Mouse (Mus musculus) kidney, postnatal 14 days (tissue): Measurements from ENCODE around the gene Sprr2k.
"Not testable (repeated sequence)": the region's sequence is repeated elsewhere in the genome, so short reads cannot be mapped to it uniquely, and the experiment has no call there.

ENCODE experiments used
- DNase-seq: peaks from one replicate; pipeline ENCODE4 v3.0.0; 2022; ENCODE audit warnings: mixed read lengths

The Sprr2k gene

DNA sequence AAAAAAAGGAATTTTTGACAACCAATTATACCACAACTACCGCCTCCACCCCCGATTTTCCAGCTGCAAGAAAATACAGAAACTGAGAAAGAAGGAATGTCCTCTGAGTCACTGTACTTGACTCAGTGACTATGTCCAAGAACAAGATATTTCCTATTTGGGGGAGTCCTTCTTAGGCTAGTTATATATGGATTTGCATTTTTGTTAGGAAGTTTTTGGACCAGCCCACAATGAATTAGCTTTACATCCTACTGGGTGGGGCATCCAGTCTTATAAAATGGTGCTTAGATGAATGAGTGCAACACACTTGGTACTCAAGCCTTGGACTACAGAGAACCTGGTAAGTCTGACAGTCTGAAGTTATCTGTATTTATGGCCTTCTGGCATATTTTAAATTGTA, at the start of gene Sprr2k:
Gene Sprr2k, plus strand, starts transcription at position 301 of the 400 bp plus-strand sequence.
- DNase-seq: no peak

DNA sequence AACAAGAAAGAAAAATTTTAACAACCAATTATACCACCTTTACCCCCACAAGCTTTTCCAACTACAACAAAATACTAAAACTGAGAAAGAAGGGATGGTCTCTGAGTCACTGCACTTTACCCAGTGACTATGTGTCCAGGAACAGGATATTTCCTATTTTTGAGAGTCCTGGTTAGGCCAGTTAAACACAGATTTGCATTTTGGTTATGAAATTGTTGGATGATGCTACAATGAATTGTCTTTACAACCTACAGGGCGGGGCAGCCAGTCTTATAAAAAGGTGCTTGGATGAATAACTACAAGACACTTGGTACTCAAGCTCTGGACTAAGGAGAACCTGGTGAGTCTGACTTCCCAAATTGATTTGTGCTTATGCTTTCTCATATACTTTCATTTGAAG, 47.0 kb upstream of the Sprr2k start, which contains the start of gene Sprr2h:
Gene Sprr2h, plus strand, starts transcription at position 301 of the 400 bp plus-strand sequence.
- no peak for DNase-seq

GRCm38 (mm10) chr3:92394301-92394700, 38.1 kb upstream of the Sprr2k start:
- DNase-seq: no peak

GRCm38 (mm10) chr3:92407691-92408090, 24.7 kb upstream of the Sprr2k start, which contains the start of gene Sprr2i:
Sprr2i (plus strand) TSS chr3:92407991.
- no peak for DNase-seq

DNA sequence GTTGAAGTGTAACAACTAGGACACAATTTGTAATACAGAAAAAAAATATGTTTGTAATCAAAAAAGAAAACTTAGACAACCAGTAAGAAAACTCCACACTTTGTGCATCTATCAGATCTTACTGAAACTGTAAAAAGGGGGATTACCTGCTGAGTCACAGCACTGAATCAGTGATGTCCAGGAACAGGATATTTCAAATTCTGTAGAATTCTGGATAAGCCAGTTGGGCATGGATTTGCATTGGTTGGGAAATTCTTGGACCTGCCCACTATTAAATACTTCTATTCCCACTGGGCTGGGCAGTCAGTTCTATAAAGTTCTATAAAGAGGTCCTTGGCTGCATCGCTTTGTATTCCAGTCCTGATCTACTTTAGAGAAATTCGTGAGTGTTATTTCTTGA, 14.6 kb upstream of the Sprr2k start, which contains the start of gene Sprr2j-ps:
Gene Sprr2j-ps, plus strand, starts transcription at position 301 of the 400 bp plus-strand sequence.
- DNase-seq: no peak

- DNase-seq: no peak
Measured at GRCm38 (mm10) chr3:92429323-92429722, 3.1 kb upstream of the Sprr2k start, which contains the start of gene Gm9774. Gm9774 (minus strand) TSS chr3:92429423.

- DNase-seq: no peak
Measured at GRCm38 (mm10) chr3:92438689-92439088, 6.3 kb downstream of the Sprr2k start, which contains the start of gene Sprr1b. Sprr1b (minus strand) TSS chr3:92438789.

GRCm38 (mm10) chr3:92440177-92440576, 7.8 kb downstream of the Sprr2k start:
- no peak for DNase-seq

DNA sequence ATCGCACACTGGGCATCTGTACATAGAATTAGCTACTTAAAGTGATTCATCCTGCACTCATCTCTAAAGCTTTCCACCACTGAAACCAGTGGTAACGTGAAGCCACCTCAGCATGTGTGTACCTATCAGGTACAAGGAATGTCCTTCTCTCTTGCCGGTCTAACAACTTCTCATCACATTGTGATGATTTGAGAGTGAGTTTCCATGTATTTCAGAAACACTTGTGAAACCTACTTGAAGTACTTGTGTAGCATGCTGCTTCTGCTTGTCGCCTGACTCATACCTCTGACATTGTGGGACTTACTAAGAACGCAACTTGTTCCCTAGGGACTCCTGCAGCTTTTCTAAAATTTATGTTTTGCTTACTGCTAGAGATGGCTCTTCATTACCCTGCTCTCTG, 22.8 kb downstream of the Sprr2k start:
- DNase-seq: no peak

DNA sequence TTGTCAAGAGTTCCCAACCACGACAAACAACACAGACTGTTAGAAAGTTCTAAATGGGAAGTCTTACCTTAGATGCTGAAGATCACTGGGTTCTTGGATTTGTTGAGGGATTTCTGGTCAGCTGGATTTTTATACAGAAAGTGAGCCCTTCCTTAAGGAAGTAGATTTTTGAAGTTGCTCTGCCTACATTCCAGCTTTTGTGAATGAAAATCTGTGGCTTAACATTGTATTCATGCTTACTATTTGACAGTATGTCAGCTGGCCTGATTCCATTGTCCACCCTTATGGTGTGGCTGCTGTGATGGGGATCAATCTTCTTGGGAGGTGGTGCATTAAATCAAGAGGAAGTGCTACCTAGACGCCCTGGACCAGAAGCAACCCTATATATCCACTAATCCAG, 26.2 kb downstream of the Sprr2k start, which contains the start of gene Sprr3:
Gene Sprr3, minus strand, starts transcription at position 101 of the 400 bp plus-strand sequence.
- no peak for DNase-seq

GRCm38 (mm10) chr3:92466576-92466975, 34.2 kb downstream of the Sprr2k start:
- no peak for DNase-seq

- DNase-seq: no peak
Measured at GRCm38 (mm10) chr3:92467424-92467823, 35.0 kb downstream of the Sprr2k start.

DNA sequence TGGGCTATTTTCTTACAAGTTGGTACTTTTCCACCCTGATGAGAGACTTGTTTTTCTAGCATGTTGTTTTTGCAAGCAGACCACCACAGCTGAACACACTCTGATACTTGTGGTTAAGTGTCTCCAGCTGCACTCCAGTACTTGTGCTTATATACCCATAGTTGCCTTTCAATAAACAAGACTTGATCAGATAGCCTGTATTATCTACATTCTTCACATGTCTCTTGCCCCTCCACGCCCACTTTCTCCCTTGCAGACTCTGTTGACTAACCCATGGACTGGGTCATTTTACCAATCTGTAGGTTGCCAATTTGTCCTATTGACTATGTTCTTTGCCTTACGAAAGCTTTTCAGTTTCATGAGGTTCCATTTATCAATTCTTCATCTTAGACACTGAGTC, 37.7 kb downstream of the Sprr2k start:
- no peak for DNase-seq

DNA sequence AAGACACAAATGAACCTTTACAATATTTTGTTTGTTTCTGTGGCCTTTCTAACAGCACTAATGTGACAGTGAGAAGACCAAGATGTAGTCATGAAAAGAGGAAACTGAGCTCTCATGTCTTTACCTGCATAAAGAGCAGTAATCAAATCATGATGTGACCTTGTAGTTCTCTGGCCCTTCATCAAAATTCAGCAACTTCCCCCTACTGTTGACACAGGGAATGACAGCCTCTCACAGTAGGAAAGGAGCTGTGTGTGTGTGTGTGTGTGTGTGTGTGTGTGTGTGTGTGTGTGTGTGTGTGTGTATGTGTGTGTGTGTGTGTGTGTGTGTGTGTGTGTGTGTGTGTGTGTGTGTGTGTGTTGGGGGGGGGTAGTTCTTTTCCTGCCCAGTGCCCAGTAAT, 48.9 kb downstream of the Sprr2k start:
- not testable (repeated sequence) for DNase-seq
